Mouse (Mus musculus) thymus, postnatal 36 days (tissue): ENCODE measurements around the gene Actl7a.

Source experiments
- DNase-seq, 2 experiments: peaks; one replicate each; pipeline ENCODE4 v3.0.0; 2022; ENCODE audit warnings: mixed read lengths in 2 of 2

The Actl7a gene

GRCm38 (mm10) chr4:56767861-56768284 is 24.7 kb downstream of the Actl7a start:
- DNase-seq: no peak

GRCm38 (mm10) chr4:56768913-56769312 is 25.7 kb downstream of the Actl7a start:
- no peak for DNase-seq

GRCm38 (mm10) chr4:56771065-56771464 is 27.9 kb downstream of the Actl7a start:
- DNase-seq: no peak

- no peak for DNase-seq
Observed at GRCm38 (mm10) chr4:56791373-56791772, 48.2 kb downstream of the Actl7a start.
